Mouse (Mus musculus): ENCODE results near the gene Scn1b.

The Scn1b gene

DNA sequence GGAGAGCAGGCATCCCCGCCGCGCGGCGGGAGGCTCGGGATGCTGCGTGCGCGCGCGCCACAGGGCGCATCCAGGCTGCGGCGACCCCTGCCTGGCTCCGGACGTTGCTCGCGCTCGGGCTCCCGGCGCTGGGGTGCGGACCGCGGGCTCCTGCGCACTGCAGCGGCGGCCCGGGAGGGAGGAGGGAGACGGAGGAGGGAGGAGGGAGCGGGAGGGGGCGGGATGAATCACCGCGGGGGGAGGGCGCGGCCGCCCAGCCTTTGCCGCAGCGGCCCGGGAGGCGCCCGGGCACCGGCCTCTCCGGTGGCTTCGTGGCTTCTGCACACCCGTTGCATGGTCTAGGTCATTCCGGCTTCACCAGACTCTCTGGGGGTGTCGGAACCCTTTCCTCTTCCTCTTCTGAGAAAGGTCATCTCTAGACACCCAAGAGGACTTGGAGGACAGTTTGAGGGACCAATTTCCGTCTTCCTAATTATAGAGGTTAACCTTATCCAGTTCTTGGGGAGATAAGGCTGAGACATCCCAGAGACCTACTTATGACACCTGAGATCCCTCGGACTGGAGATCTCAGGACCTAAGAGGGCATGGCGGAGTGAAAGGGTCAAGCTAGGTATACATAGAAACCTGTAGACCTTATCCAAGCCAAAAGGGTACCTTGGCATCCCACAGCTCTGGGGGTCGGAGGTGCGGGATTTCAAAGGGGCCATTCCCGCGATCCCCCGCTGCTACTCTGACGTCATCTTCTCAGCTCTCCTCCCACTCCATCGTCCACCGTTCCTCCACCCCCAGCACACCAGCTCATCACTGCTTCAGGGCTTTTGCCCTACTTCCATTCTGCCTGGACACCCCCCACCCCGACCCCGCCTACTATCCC is at the start of gene Scn1b:
TSS of gene Scn1b (minus strand) at position 153 of the 874 bp plus-strand sequence.
- ATAC-seq (ENCODE audit: low TSS enrichment) = peak; percentile 27

DNA sequence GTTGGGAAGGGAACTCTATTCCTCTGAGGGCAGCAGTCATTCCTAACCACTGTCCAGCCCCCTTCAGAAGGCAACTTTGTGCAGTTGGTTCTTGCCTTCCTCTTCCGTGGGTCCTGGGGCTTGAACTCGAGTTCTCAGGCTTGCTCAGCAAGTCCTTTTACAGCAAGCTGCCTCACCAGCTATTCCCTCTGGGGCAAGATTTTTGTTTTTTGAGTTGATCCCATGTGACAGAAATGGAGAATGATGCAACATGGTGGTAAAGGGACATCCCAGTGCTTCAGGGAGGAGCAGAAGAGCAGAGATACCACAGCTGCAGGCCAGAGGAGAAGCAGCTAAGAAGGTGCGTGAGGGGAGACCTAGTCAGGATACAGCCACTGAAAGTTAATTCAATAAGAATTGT is 48.3 kb upstream of the Scn1b start:
- ATAC-seq (ENCODE audit: low TSS enrichment) = no peak

DNA sequence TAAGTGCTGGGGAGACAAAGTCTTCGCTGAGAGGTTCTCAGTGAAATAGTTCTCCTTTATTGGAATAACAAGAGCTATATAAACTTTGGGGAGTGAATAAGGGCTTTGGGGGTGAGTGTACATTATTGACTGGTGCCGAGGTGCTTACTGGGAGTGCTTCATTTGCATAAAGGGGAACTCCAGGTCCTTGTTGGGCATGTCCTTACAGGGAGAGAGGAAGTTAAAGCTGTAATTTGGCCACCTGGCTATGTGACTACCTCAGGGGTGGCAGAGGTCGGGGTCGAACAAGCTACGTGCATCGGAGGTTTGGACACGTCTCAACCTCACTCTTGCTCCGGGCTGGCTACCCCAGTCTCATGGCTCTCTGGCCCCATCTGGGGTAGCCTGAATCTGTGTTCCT is 47.7 kb upstream of the Scn1b start:
- ATAC-seq (ENCODE audit: low TSS enrichment) = no peak

DNA sequence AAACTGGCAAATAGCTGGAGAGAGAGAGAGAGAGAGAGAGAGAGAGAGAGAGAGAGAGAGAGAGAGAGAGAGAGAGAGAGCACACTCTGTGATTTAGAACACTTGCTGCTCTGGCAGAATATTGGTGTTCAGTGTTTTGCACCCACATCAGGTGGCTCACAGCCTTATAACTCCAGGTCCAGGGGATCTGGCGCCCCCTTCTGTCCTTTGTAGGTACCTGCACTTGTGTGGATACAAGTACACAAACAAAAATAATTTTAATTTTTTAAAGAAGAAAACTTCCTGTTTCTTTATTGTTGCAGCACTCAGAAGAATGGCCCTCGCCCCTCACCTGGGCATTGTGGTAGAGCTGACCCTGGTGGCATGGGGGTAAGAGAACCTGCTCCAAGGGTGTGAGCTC is 45.4 kb upstream of the Scn1b start:
- ATAC-seq (ENCODE audit: low TSS enrichment) = no peak

DNA sequence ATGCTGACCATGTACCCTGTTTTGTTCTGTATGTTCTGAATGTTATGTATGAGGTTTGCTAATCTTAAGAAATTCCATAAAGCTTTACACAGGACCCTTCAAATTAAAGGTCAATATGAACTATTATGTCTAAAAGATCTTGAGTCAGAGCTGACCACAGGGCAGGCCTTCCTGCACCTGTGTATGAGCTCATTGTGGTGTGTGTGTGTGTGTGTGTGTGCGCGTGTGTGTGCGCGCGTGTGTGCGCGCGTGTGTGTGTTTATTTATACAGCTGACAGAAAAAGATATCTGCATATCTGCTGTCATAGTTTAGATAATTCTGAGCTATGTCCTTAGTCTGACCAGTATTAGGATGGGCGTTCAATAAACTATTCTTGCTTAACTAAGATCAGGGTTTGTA is 43.7 kb upstream of the Scn1b start:
- no peak for ATAC-seq (ENCODE audit: low TSS enrichment)

DNA sequence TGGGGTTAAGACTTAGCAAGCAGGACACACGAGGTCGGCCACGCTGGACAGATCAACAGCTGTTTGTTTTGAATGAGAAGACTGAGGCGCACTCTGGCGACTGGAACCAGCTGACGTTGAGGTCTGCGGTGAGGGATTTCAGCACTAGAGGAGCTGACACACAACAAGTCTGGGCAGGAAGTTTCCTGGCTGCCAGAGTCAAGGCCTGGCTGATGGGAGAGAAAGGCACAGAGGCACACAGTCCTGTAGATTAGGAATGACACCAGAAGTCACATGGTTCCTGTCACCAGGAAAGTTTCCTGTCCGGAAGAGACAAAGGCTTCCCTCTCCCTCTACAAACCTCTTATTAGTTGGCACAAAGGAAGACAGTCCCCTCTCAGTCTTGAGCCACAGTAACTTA is 41.6 kb upstream of the Scn1b start:
- ATAC-seq (ENCODE audit: low TSS enrichment) = no peak

DNA sequence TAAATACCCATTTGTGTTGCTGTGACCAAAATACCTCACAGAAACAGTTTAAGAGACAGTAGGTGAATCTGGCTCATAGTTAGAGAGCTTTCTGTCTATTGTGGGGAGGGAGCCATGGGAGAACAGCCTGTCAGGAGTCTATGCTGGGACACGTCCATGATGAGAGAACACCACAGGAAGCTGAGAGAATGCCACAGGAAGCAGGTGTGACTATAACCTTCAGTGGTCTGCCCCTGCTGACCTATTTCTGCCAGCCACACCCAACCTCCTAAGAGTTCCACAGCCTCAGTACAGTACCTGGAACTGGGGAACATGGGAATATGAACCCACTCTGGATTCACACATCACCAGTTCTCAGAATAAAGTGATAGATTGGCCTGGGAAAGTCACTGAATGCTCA is 37.9 kb upstream of the Scn1b start:
- no peak for ATAC-seq (ENCODE audit: low TSS enrichment)

DNA sequence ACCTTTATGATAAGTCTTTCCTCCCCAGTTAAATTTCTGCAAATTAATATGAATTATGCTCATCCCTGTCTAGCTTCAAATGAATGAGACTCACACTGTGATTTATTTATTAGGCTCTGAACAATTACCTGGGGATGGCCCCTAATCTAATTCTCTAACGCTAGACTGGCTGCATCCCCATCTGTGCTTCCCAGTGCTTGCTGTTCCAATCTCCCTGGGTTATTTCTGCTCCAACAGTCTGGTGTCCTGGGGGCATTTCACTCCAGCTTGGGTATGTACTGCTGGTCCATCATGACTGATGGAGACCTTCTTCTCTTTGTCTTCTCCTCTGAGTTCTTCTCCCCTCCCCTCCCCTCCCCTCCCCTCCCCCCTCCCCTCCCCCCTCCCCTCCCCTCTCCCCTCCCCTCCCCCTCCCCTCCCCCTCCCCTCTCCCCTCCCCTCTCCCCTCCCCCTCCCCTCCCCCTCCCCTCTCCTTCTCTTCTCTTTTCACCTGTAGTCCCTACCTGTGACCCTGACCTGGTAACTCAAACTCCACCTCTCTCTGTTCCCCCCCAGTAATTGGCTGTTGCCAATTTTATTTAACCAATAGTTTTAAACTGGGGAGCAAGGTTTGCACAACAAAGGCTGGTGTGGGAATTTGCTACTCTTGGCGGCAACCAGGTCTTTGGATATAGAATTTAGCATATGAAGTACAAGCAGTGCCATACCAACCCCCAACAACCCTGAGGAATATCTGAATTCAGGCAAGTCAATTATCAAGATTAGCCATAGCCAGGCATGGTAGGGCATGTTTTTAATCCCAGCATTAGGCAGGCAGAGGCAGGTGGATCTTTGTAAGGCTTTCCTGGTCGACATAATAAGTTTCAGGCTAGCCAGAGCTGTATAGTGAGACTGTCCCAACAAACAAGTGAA is 37.1 kb upstream of the Scn1b start:
- no peak for ATAC-seq (ENCODE audit: low TSS enrichment)

DNA sequence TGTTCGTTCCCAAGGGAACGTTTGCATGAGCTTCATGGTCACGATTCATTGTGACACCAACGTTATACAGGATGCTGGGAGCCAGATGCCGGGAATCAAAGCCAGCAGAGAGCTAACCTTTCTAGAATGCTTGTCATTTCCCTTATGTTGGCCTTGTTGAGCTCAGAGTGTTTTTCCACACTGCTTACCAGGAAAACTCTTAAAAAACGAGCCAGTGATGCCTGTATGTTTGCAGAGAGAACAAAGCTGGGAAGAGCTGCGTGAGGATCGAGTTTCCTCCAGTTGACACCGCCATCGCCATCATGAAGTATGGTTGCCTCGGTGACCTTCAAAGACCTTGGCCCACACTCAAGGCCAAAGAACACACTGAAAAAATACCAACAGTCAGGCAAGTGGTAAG is 35.5 kb upstream of the Scn1b start:
- no peak for ATAC-seq (ENCODE audit: low TSS enrichment)

DNA sequence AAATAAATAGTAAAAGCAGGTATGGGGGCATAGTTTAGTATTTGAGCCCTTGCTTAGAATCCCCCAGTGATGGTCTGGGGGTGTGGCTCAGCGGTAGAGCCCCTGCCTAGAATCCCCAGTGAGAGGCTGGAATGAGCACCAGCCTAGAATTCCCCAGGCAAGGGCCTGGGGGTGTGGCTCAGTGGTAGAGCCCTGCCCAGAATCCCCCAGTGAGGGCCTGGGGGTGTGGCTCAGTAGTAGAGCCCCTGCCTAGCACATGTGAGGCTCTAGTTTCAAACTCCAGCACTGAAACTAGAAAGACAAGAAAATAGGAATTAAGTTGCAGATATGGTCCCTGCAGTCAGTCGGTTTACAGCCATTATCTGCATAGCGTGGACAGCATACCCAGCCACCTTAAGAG is 35.0 kb upstream of the Scn1b start:
- ATAC-seq (ENCODE audit: low TSS enrichment) = no peak

DNA sequence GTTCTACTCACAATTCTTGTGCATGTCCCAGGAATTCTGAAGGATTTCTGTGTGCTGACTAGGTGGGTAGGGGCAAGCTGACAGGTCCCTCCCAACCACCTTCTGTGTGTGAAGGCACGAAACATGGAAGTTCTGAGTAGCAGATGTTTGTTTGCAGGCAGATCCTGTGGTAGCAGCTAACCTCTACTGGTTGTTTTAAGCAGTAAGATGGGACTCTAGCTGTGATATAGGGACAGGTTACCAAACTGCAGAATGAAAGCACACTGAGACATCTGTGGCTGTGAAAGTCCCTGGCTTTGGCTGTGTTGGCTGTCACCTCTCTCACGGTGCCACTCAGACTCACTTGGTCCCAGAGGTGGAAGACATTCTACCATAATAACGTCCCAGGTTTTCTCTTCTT is 34.4 kb upstream of the Scn1b start:
- no peak for ATAC-seq (ENCODE audit: low TSS enrichment)

DNA sequence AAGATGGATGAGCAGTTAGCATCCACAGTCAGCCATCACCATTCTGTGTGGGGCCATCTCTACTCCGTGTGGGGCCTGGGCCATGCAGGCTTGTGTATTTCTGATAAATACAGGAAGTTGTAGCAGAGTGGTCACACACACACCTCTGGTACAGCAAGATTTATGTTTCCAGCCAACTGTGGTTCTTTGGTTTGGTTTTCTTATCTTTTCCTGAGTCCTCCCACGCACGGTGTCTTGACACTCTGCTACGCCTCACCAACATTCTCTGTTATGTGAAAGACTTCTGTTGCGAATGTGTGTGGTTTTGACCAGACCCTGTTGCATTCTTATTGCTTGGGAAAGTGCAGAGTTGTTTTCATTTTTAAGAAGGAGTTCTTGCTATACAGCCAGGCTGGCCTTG is 34.0 kb upstream of the Scn1b start:
- no peak for ATAC-seq (ENCODE audit: low TSS enrichment)

DNA sequence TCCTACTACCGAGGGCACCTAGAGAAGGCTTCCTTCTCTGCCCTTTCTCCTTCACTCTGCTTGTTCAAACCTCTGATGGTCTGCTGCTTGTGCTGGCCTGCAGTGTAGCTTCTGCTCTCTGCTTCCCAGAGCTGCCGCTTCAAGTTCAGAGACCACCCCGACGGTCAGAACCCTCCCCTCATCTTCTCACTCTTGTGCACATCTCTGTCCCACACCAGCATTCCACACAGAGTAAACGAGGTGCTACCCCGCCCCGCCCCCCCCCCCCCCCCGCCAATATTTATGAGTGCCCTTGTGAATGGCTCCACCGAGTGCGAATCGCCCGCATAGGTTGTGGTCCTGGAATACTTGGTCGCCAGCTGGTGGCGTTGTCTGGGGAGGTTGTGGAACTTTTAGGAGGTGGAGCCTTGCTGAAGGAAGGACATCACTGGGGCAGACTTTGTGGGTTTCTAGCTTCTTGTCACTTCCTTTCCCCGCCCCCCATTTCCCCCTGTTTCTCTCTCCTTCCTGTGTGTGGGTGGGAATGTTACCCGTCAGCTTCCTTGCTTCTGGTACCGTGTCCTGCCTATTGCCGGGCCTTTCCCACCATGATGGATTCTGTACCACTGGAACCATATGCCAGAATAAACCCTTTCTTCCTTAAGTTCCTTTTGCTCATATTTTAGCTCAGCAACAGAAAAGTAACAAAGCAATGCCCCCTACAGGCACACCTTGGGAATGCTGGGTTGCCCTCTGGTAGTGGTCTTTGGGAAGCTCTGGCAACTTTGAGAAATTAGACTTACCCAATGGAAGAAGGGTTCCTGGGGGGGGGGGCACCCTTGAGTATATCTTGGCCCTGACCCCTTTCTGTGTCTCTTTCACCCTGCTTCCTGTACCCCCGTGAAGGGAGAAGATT is 29.5 kb upstream of the Scn1b start:
- ATAC-seq (ENCODE audit: low TSS enrichment) = no peak

DNA sequence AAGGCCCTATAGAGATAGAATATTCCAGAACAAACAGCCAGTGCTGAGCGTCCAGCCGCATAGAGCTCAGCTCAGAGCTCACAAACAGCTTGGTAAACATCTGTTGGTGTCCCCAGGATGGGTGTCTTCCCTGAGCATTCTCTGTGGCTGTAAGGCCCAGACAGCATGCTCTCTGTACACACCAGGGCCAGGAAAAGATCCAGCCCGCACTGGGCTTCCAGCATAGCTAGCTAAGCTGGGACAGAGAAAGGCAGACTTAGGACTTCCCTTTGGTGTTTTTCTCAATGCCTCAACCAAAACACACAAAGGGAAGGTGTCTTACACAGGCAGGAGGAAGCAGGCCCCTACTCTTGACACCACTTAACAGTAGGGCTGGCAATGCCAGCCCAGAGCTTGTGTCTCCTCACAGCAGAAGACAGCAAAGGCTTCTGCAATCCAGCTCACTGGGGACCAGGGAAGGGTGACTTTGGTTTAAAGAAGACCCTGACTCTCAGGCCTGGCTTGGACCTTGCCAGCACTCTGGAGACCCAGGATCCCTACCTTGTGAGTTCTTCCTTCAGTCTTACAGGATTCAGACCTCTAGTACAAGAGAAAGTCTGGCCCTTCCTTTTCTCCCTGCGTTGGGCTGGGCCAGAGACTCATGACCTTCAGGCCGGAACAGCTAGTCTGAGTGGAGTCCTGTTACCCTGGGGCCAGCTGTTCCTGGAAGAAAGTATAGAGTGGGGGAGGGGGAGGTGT is 28.7 kb upstream of the Scn1b start, which contains the start of gene Gramd1a:
TSS of gene Gramd1a (minus strand) at position 601 of the 738 bp plus-strand sequence.
- no peak for ATAC-seq (ENCODE audit: low TSS enrichment)

DNA sequence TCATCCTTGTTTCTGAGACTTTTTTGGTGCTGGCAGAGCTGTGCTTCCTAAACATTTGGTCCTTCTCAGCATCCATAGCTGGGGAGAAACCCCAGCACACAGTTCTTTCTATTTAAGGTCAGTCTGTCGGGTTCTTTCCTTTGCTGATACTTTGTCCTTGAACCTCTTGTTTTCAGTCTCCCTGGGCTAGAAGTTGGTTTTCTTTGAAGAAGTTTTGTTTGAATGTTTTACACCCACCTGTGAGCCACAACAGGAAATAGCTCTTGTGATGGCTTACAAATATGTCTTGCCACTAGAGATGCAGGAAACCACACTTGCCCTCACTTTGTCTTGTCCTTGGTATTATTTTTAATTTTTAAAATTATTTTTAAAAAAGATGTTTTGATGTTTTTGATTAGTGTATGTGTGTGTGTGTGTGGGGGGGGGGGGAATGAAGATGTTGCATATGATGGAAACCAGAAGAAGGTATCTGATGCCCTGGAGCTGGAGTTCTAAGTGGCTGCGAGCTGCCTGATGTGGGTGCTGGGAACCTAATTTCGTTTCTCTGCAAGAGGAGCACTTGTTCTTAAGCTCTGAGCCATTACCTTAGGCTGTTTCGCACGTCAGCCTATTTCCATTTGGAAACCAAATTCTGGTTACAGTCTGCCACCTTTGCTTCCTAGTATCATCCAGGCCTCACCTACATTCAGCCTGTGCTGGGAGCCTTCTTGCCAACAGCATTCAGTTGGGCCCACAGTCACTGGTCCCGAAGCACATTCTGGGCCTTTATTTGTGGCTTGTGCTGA is 26.9 kb upstream of the Scn1b start:
- ATAC-seq (ENCODE audit: low TSS enrichment) = no peak

DNA sequence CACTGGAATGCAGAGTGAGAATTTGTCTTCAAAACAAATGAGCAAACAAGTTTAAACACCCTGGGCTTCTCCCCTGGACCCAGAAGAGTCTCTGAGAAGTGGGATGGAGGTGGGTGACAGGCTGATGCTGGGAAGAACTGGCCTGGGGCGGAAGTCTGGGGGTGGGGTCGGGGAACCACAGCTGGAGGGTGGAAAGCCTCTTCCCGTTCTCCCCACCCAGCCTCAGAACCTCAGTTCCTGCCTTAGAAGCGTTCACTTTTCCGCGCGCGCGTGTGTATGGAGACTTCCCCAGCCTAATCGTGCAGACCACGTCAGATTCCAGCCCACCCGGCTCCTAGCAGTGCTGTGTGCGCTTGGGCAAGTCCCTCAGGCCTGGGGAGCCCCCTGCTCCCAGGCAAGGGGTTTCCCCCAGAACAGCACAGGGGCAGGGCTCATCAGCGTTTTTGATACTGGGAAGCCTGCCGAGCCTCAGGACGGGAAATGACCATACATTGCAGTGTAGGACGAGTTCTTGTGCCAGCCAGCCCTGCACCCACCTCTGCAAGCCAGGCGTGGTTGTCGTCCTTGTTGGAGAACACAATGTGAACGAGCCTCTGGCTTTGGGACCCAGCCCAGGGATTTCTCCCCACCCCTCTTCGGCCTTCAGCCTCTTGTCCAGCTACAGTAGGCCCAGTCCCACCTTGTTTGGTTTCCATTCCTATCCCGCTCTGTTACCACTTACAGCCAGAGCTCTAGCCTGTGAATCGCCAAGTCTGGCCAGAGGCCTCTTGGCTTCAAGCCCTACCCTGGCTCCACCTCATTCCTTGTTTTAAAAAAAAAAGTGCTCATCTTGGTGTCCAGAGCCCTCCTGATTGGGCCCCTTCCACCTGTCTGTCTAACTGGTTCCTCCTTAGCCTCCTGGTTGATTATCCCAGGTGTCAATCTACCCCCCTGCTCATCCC is 24.8 kb upstream of the Scn1b start:
- ATAC-seq (ENCODE audit: low TSS enrichment) = peak; percentile 17; the same call in 1 of the 2 replicates

DNA sequence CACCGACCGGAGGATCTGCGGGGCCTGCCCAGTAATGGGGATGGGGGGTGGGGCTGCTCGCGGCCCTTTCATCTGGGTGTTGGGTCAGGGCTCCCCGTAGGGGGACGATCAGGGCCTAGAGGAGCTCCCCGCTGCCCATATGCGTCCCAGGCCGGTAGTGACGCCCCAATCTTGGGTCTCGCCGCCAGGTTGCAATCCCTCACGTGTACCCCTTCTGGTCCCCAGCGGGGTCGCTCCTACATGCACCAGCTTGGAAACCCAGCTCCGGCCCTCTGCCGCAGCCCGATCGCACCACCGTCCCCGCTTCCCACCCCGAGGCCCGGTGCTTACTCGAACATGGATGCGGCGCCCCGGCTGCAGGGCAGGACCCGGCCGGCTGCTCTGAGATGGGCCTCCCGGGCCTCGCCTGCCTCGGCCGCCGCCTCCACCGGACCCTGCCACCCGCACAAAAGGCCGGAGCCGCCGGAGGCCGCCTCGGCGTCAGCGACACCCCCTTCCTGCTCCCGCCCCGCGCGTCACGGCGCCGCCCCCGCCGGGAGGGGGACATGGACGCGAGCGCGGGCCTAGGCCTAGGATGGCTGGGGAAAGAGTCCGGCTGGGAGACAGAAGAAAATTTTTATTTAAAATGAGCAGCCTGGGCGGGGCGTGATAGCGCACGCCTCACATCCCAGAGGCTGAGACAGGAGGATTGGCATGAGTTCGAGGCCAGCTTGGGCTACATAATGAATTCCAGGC is 23.9 kb upstream of the Scn1b start:
- ATAC-seq (ENCODE audit: low TSS enrichment) = peak; percentile 85
